Mouse (Mus musculus) left cerebral cortex, postnatal 36 days (tissue): ENCODE results near the gene Znrd1as. TPM values are rescaled to one million over a fixed set of nuclear protein-coding genes. Genes with fewer than 3 reads are reported as not detected.
"Not testable (repeated sequence)": the region's sequence is repeated elsewhere in the genome, so short reads cannot be mapped to it uniquely, and the experiment has no call there.

Source experiments
- DNase-seq, 2 experiments: peaks; one replicate each; pipeline ENCODE4 v3.0.0; 2021 to 2022; ENCODE audit warnings: low spot score in 2 of 2, mixed read lengths in 1 of 2
- intact Hi-C: fragments of 180-260 bp; cut with DNase I; formaldehyde crosslinking; loops from one replicate; pipeline ENCODE4 v1.15.1; 2025
- total RNA-seq, 2 experiments: library from RNA; stranded (reverse); gene quantifications; 2 replicates each; pipeline ENCODE4 v1.2.3; 2021

The Znrd1as gene
- total RNA-seq, 2 experiments from 2014 or later = 3.6 to 3.8 TPM

- DNase-seq, intact Hi-C loops: not testable (repeated sequence)
These were observed 32.2 kb downstream of the Znrd1as start for GRCm38 (mm10) chr17:36990630-36991029.

GRCm38 (mm10) chr17:36992336-36993104 is 34.1 kb downstream of the Znrd1as start:
- intact Hi-C loops = no loop called here
- DNase-seq = peak in 1 of 2 experiments; percentile 9

GRCm38 (mm10) chr17:36993770-36994325 is 35.5 kb downstream of the Znrd1as start:
- no peak for DNase-seq
- intact Hi-C loops = no loop called here

- intact Hi-C loops = no loop called here
- no peak for DNase-seq
These were observed 36.1 kb downstream of the Znrd1as start for GRCm38 (mm10) chr17:36994528-36994927.

- intact Hi-C loops = loop anchor here (5.0 kb wide), 1 partner anchor 52 kb away; the partner anchor contains the start of gene Gabbr1
- no peak for DNase-seq
These were observed 37.1 kb downstream of the Znrd1as start for GRCm38 (mm10) chr17:36995448-36995847.

GRCm38 (mm10) chr17:36997033-36997735 is 38.8 kb downstream of the Znrd1as start:
- intact Hi-C loops = loop anchor here (2.0 to 5.0 kb wide), 2 partner anchors 38 to 50 kb away; partner anchors contain the start of genes Gabbr1, Znrd1 and Znrd1as
- DNase-seq = peak; percentile 62 to 67

GRCm38 (mm10) chr17:36998477-36998876 is 40.1 kb downstream of the Znrd1as start:
- no peak for DNase-seq
- intact Hi-C loops = loop anchor here (5.0 kb wide), 1 partner anchor 49 kb away; the partner anchor contains the start of gene Gabbr1

- DNase-seq = no peak
- intact Hi-C loops = no loop called here
These were observed 42.5 kb downstream of the Znrd1as start, which contains the start of gene Zfp57 for GRCm38 (mm10) chr17:37000863-37001262. Gene Zfp57 (plus strand): TSS chr17:37001163.

- intact Hi-C loops = no loop called here
- peak in 1 of 2 experiments; percentile 33 for DNase-seq
These were observed 44.3 kb downstream of the Znrd1as start for GRCm38 (mm10) chr17:37002364-37003330.

- DNase-seq = no peak
- intact Hi-C loops = no loop called here
These were observed 45.0 kb downstream of the Znrd1as start for GRCm38 (mm10) chr17:37003366-37003765.

GRCm38 (mm10) chr17:37008161-37008560 is 49.8 kb downstream of the Znrd1as start:
- no peak for DNase-seq
- intact Hi-C loops = no loop called here

- DNase-seq = no peak
- intact Hi-C loops = no loop called here
These were observed 51.2 kb downstream of the Znrd1as start for GRCm38 (mm10) chr17:37009460-37010042.

- intact Hi-C loops = no loop called here
- no peak for DNase-seq
These were observed 53.3 kb downstream of the Znrd1as start for GRCm38 (mm10) chr17:37011719-37012118.

GRCm38 (mm10) chr17:37012141-37012540 is 53.7 kb downstream of the Znrd1as start:
- intact Hi-C loops = no loop called here
- DNase-seq = no peak

Other genes starting within 250 kb of the Znrd1as start
- gene H2-M10.5, start 185.7 kb upstream of the Znrd1as start, total RNA-seq = not detected
- gene H2-M10.6, start 146.4 kb upstream of the Znrd1as start, total RNA-seq = not detected
- 10 to 100 TPM; 18.1 to 20.4 TPM for gene Trim26, start 121.5 kb upstream of the Znrd1as start, total RNA-seq
- not detected for gene Trim15, start 91.4 kb upstream of the Znrd1as start, total RNA-seq
- gene Trim10, start 89.0 kb upstream of the Znrd1as start, total RNA-seq = not detected
- gene Trim40, start 68.5 kb upstream of the Znrd1as start, total RNA-seq = not detected
- not detected for gene Trim31, start 60.5 kb upstream of the Znrd1as start, total RNA-seq
- 1 to 10 TPM; 7.1 to 9.9 TPM for gene Rnf39, start 15.7 kb upstream of the Znrd1as start, total RNA-seq
- gene Ppp1r11, start 6.9 kb upstream of the Znrd1as start, total RNA-seq = 100 to 1,000 TPM; 126 to 130 TPM
- gene Znrd1, start within 50 bp of the Znrd1as start, total RNA-seq = 10 to 100 TPM; 32.1 to 33.5 TPM
- not detected for gene 2410137M14Rik, start 22.6 kb downstream of the Znrd1as start, total RNA-seq
- 1 to 10 TPM in 1 of 2 experiments, under 1 TPM in 1; 0.69 to 1.2 TPM for gene H2-M5, start 30.9 kb downstream of the Znrd1as start, total RNA-seq
- gene Zfp57, start 42.6 kb downstream of the Znrd1as start, total RNA-seq = 10 to 100 TPM; 11.5 to 20.4 TPM
- gene Mog, start 64.8 kb downstream of the Znrd1as start, total RNA-seq = 10 to 100 TPM; 48.3 to 87.0 TPM
- gene Gabbr1, start 87.4 kb downstream of the Znrd1as start, total RNA-seq = 100 to 1,000 TPM; 679 to 696 TPM
- not detected for gene Olfr90, start 129.9 kb downstream of the Znrd1as start, total RNA-seq
- not detected for gene Olfr91, start 139.7 kb downstream of the Znrd1as start, total RNA-seq
- gene Olfr92, start 161.5 kb downstream of the Znrd1as start, total RNA-seq = not detected
- not detected for gene Olfr93, start 202.9 kb downstream of the Znrd1as start, total RNA-seq
- gene Ubd, start 235.3 kb downstream of the Znrd1as start, total RNA-seq = not detected
- not detected for gene Olfr94, start 242.4 kb downstream of the Znrd1as start, total RNA-seq